Mouse (Mus musculus) midbrain, embryonic 16.5 days (tissue): Measurements from ENCODE around the gene Caprin1. TPM values are rescaled to one million over a fixed set of nuclear protein-coding genes. Genes with fewer than 3 reads are reported as not detected.

Source experiments
- ATAC-seq: fragments of 200-750 bp; cut with Nextera tagmentation; 2 replicates; pipeline ENCODE4 v1.8.0; 2017; ENCODE audit warnings: moderate TSS enrichment
- H3K27ac ChIP-seq: fragments of 300-500 bp; sonication (generic); 2 replicates; pipeline ENCODE4 v1.5.1; 2014; ENCODE audit warnings: mild to moderate bottlenecking, low read length, mixed read lengths
- H3K27me3 ChIP-seq: fragments of 300-500 bp; sonication (generic); 2 replicates; pipeline ENCODE4 v1.6.1; 2014; ENCODE audit warnings: low read depth, low read length, mixed read lengths; ENCODE audit not compliant: control insufficient read depth, insufficient read depth
- H3K36me3 ChIP-seq: fragments of 300-500 bp; sonication (generic); 2 replicates; pipeline ENCODE4 v1.6.1; 2014; ENCODE audit warnings: mild to moderate bottlenecking, low read length, moderate library complexity, mixed read lengths; ENCODE audit not compliant: control insufficient read depth, insufficient read depth
- H3K4me1 ChIP-seq: fragments of 300-500 bp; sonication (generic); 2 replicates; pipeline ENCODE4 v1.6.1; 2014; ENCODE audit warnings: mild to moderate bottlenecking, low read length, mixed read lengths; ENCODE audit not compliant: control insufficient read depth, insufficient read depth
- H3K4me2 ChIP-seq: fragments of 300-500 bp; sonication (generic); 2 replicates; pipeline ENCODE4 v1.6.1; 2014; ENCODE audit warnings: mild to moderate bottlenecking, low read length, mixed read lengths
- H3K4me3 ChIP-seq: fragments of 300-500 bp; sonication (generic); 2 replicates; pipeline ENCODE4 v1.5.1; 2014; ENCODE audit warnings: low read depth, mild to moderate bottlenecking, low read length, moderate library complexity, mixed read lengths
- H3K9ac ChIP-seq: fragments of 300-500 bp; sonication (generic); 2 replicates; pipeline ENCODE4 v1.6.1; 2014; ENCODE audit warnings: low read depth, low read length, mixed read lengths
- H3K9me3 ChIP-seq: fragments of 300-500 bp; sonication (generic); replicated peaks from 2 replicates; pipeline ENCODE4 v1.6.1; 2014; ENCODE audit warnings: mild to moderate bottlenecking, low read length, mixed read lengths; ENCODE audit not compliant: control insufficient read depth, poor library complexity, severe bottlenecking
- WGBS: fragments of 180-500 bp; shearing (Covaris S2); extraction: QIAGEN DNeasy Blood & Tissue Kit; methylation state at CpG from one replicate; pipeline ENCODE4 v1.1.7; 2014; 5-methylcytosine and 5-hydroxymethylcytosine counted together
- polyA plus RNA-seq: library from polyadenylated mRNA; unstranded; fragments of >200 nt; fragmentation: Nextera tagmentation; extraction: Ambion mirVana; gene quantifications from 2 replicates; pipeline ENCODE4 v1.2.1, GENCODE M21; 2015

The Caprin1 gene
- 337 and 370 TPM in 2 replicates for polyA plus RNA-seq

DNA sequence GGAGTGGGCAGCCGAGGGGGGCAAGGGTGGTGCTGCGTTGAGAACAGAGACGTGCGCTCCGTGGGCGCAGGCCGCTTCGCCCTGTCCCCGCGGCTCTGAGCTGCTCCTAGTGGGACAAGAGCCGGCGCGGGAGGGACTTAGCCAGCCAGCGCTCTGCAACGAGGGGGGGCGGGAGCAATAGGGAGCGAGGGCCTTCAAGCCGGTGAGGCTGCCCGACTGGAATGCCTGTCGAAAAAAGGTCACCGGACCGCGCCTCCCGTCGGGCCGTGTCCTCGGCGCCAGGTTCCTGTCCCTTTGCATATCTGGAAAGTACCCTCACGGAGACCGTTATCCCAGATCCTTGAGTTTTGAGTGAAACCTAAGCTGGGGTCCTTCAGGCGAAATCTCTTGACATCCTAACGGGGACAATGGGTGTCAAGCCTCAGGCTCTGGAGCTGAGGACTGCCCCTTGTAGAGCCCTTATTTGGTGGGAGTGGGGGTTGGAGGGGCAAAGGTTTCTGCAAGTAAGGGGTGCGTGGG, at the start of gene Caprin1:
Gene Caprin1 (minus strand): TSS at position 159 of the 519 bp plus-strand sequence.
- peak; percentile 94 for ATAC-seq
- H3K4me2 ChIP-seq: peak within 1 kb of the TSS; percentile 75
- peaks cover 19% of the 10 kb centered on the region for H3K4me1 ChIP-seq
- H3K9ac ChIP-seq: peak within 1 kb of the TSS; percentile 98
- no peaks in the 10 kb centered on the region; the same call in 1 of the 2 replicates for H3K36me3 ChIP-seq
- peak within 1 kb of the TSS; percentile 100 for H3K27ac ChIP-seq
- under 1% methylated on average over 29 of the region's 33 CpGs for whole genome bisulfite sequencing
- no peaks in the 10 kb centered on the region for H3K27me3 ChIP-seq
- no peaks in the 10 kb centered on the region for H3K9me3 ChIP-seq
- H3K4me3 ChIP-seq: peak within 1 kb of the TSS; percentile 99

GRCm38 (mm10) chr2:103846875-103847274, 49.4 kb upstream of the Caprin1 start:
- Histone ChIP-seq H3K4me3 (no peak overlapping the region), H3K9me3 (peaks cover 4% of the 10 kb centered on the region; the same call in 1 of the 2 replicates), H3K4me2 (no peak overlapping the region), H3K27ac (no peak overlapping the region), H3K4me1 (no peaks in the 10 kb centered on the region), H3K9ac (no peak overlapping the region), H3K36me3 (no peaks in the 10 kb centered on the region), H3K27me3 (no peaks in the 10 kb centered on the region)
- 87% methylated on average over 1 of the region's 1 CpGs for WGBS
- ATAC-seq: no peak

- no peak overlapping the region for H3K4me3 ChIP-seq
- H3K9ac ChIP-seq: no peak overlapping the region
- peaks cover 4% of the 10 kb centered on the region; the same call in 1 of the 2 replicates for H3K9me3 ChIP-seq
- H3K36me3 ChIP-seq: no peaks in the 10 kb centered on the region
- H3K4me2 ChIP-seq: no peak overlapping the region
- no peaks in the 10 kb centered on the region for H3K4me1 ChIP-seq
- no peaks in the 10 kb centered on the region for H3K27me3 ChIP-seq
- no peak overlapping the region for H3K27ac ChIP-seq
- ATAC-seq: no peak
- 87% methylated on average over 4 of the region's 4 CpGs for WGBS
These were observed 48.8 kb upstream of the Caprin1 start for GRCm38 (mm10) chr2:103846271-103846670.

DNA sequence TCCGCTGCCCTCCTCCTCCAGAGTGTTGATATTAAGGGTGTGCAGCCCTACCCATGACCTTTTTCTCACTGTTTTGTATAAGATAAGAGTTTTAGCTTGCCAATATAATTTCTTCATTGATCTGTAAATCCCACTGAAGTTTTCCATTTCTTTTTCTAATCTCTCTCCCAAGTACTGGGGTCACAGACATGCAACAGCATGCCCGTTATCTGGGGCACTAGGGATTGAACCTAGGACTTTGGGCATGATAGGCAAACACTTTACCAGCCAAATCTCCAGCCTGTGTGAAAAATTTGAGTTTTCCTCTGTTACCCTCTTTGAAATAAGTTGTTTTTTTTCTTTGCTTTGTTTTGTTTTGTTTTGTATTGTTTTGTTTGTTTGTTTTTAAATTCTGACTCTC, 46.6 kb upstream of the Caprin1 start:
- Histone ChIP-seq H3K27me3 (no peaks in the 10 kb centered on the region), H3K4me1 (no peaks in the 10 kb centered on the region), H3K36me3 (no peaks in the 10 kb centered on the region), H3K4me3 (no peak overlapping the region), H3K9ac (no peak overlapping the region), H3K9me3 (peaks cover 4% of the 10 kb centered on the region; the same call in 1 of the 2 replicates), H3K4me2 (no peak overlapping the region), H3K27ac (no peak overlapping the region)
- 84% methylated on average over 2 of the region's 2 CpGs for WGBS
- no peak for ATAC-seq

DNA sequence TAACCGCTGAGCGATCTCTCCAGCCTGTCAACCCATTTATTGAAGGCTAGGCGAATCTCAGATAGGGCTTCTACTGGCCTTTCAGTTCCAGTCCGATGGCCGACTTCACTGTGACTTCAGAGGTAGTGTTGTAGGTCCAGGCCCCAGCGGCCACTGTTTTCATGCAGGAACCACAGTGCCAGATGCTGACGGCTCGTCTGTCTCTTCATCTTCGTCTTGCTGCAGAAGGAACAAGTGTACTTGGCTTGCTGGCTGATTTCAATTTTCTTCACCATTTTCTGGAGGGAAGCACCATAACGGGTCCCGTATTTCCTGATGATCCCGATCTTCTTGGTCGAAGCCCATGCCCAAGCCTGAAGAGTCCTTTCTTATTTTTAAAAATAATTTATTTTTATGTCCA, 45.9 kb upstream of the Caprin1 start:
- no peak for ATAC-seq

GRCm38 (mm10) chr2:103842299-103842698, 44.9 kb upstream of the Caprin1 start:
- H3K4me1 ChIP-seq: no peaks in the 10 kb centered on the region
- no peak overlapping the region for H3K27ac ChIP-seq
- H3K27me3 ChIP-seq: no peaks in the 10 kb centered on the region
- H3K4me2 ChIP-seq: no peak overlapping the region
- no peak for ATAC-seq
- H3K36me3 ChIP-seq: no peaks in the 10 kb centered on the region
- no peak overlapping the region for H3K9ac ChIP-seq
- no peak overlapping the region for H3K4me3 ChIP-seq
- 92% methylated on average over 3 of the region's 5 CpGs for WGBS
- H3K9me3 ChIP-seq: no peaks in the 10 kb centered on the region

More for the DNA sequence above, 45.9 kb upstream of the Caprin1 start:
- Histone ChIP-seq H3K4me2 (no peak overlapping the region), H3K27me3 (no peaks in the 10 kb centered on the region), H3K9ac (no peak overlapping the region), H3K4me1 (no peaks in the 10 kb centered on the region), H3K27ac (no peak overlapping the region), H3K4me3 (no peak overlapping the region), H3K9me3 (peaks cover 4% of the 10 kb centered on the region; the same call in 1 of the 2 replicates), H3K36me3 (no peaks in the 10 kb centered on the region)
- 96% methylated on average over 13 of the region's 13 CpGs for WGBS

DNA sequence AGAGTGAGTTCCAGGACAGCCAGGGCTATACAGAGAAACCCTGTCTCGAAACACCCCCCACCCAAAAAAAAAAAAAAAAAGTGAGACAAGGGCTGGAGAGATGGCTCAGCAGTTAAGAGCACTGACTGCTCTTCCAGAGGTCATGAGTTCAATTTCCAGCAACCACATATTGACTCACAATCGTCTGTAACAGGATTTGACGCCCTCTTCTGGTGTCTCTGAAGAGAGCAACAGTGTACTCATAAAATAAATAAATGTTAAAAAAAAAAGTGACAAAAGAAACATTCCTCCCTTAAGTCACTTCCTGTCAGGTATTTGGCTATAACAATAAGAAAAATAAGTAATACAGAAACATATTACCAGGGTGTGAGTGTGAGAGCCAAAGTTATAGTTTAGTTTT, 41.0 kb upstream of the Caprin1 start:
- H3K27ac ChIP-seq: no peak overlapping the region
- no peak for ATAC-seq
- H3K4me3 ChIP-seq: no peak overlapping the region
- no peak overlapping the region for H3K4me2 ChIP-seq
- WGBS: 68% methylated on average over 3 of the region's 3 CpGs
- H3K27me3 ChIP-seq: no peaks in the 10 kb centered on the region
- H3K9me3 ChIP-seq: no peaks in the 10 kb centered on the region
- H3K9ac ChIP-seq: no peak overlapping the region
- H3K4me1 ChIP-seq: peaks cover 2% of the 10 kb centered on the region; the same call in 1 of the 2 replicates
- H3K36me3 ChIP-seq: no peaks in the 10 kb centered on the region

DNA sequence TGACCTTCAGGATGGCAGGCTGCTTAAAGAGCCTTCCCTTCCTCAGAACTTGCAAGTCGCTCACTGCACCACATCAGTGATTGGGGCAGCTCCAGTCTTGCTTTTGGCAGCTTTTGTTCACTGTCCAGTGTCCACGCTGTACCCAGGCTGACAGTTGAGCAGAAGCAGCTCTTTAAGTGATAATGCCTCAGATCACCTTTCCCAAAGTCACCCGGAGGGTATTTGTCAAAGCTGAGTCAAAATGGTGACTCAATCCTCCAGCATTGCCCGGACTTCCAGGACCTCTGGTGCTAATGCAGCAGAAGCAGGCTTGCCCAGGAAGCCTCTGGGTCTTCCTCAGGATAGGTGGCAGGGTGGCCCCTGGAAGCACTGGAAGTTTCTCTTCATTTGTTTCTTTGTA, 39.7 kb upstream of the Caprin1 start:
- Histone ChIP-seq H3K4me2 (no peak overlapping the region), H3K27ac (no peak overlapping the region)
- WGBS: 83% methylated on average over 4 of the region's 4 CpGs

GRCm38 (mm10) chr2:103835614-103836395, 38.4 kb upstream of the Caprin1 start:
- ATAC-seq: no peak; the same call in 1 of the 2 replicates

More for the DNA sequence above, 39.7 kb upstream of the Caprin1 start:
- no peak for ATAC-seq
- no peaks in the 10 kb centered on the region for H3K27me3 ChIP-seq
- peaks cover 2% of the 10 kb centered on the region; the same call in 1 of the 2 replicates for H3K4me1 ChIP-seq
- H3K4me3 ChIP-seq: no peak overlapping the region
- H3K9me3 ChIP-seq: no peaks in the 10 kb centered on the region
- no peak overlapping the region for H3K9ac ChIP-seq
- H3K36me3 ChIP-seq: no peaks in the 10 kb centered on the region

More at GRCm38 (mm10) chr2:103835614-103836395, 38.4 kb upstream of the Caprin1 start:
- WGBS: 75% methylated on average over 11 of the region's 11 CpGs
- peaks cover 2% of the 10 kb centered on the region; the same call in 1 of the 2 replicates for H3K4me1 ChIP-seq
- no peak overlapping the region for H3K4me2 ChIP-seq
- no peaks in the 10 kb centered on the region for H3K27me3 ChIP-seq
- H3K4me3 ChIP-seq: no peak overlapping the region
- no peaks in the 10 kb centered on the region for H3K9me3 ChIP-seq
- H3K27ac ChIP-seq: no peak overlapping the region
- no peak overlapping the region for H3K9ac ChIP-seq
- H3K36me3 ChIP-seq: no peaks in the 10 kb centered on the region
